Mouse (Mus musculus): ENCODE measurements around the gene Padi3. TPM values are rescaled to one million over a fixed set of nuclear protein-coding genes. Genes with fewer than 3 reads are reported as not detected.

Gene Padi3
- polyA plus RNA-seq (2015; fragmentation: Nextera tagmentation; extraction: Ambion mirVana): not detected in 2 replicates

GRCm38 (mm10) chr4:140810458-140811260, at the start of gene Padi3:
Gene Padi3, minus strand, starts transcription at chr4:140810648.
- H3K4me3 ChIP-seq: no peak within 1 kb of the TSS
- H3K36me3 ChIP-seq: no peaks in the 10 kb centered on the region
- no peak within 1 kb of the TSS for H3K4me2 ChIP-seq
- H3K4me1 ChIP-seq (replicated peaks): peaks cover 10% of the 10 kb centered on the region; the same call in 1 of the 2 replicates
- ATAC-seq (ENCODE audit: low FRiP score, low read depth): no peak
- no peak within 1 kb of the TSS for H3K27ac ChIP-seq (replicated peaks)
- no peaks in the 10 kb centered on the region for H3K9me3 ChIP-seq
- H3K27me3 ChIP-seq: peaks cover 8% of the 10 kb centered on the region; the same call in 1 of the 2 replicates
- 80% methylated on average over 15 of the region's 16 CpGs for WGBS
- H3K9ac ChIP-seq: no peak within 1 kb of the TSS

GRCm38 (mm10) chr4:140859291-140859690, 48.8 kb upstream of the Padi3 start:
- Histone ChIP-seq H3K4me3 (no peak overlapping the region), H3K4me1 (replicated peaks) (no peaks in the 10 kb centered on the region), H3K27me3 (no peaks in the 10 kb centered on the region), H3K4me2 (no peak overlapping the region), H3K27ac (replicated peaks) (no peak overlapping the region), H3K36me3 (no peaks in the 10 kb centered on the region), H3K9me3 (no peaks in the 10 kb centered on the region), H3K9ac (no peak overlapping the region)
- WGBS: 84% methylated on average over 11 of the region's 11 CpGs
- ATAC-seq (ENCODE audit: low FRiP score, low read depth): no peak

- H3K9me3 ChIP-seq: no peaks in the 10 kb centered on the region
- 87% methylated on average over 7 of the region's 7 CpGs for WGBS
- H3K4me3 ChIP-seq: no peak overlapping the region
Observed at GRCm38 (mm10) chr4:140857813-140858212, 47.4 kb upstream of the Padi3 start.

GRCm38 (mm10) chr4:140857041-140857440, 46.6 kb upstream of the Padi3 start:
- Histone ChIP-seq H3K9ac (no peak overlapping the region), H3K27me3 (no peaks in the 10 kb centered on the region), H3K27ac (replicated peaks) (no peak overlapping the region), H3K4me3 (no peak overlapping the region), H3K9me3 (no peaks in the 10 kb centered on the region), H3K4me2 (no peak overlapping the region), H3K36me3 (no peaks in the 10 kb centered on the region), H3K4me1 (replicated peaks) (0 out of 2 replicates have a peak, but pooled peaks cover 3% of the 10 kb centered on the region)
- WGBS: 88% methylated on average over 5 of the region's 5 CpGs
- no peak for ATAC-seq (ENCODE audit: low FRiP score, low read depth)

More at GRCm38 (mm10) chr4:140857813-140858212, 47.4 kb upstream of the Padi3 start:
- H3K9ac ChIP-seq: no peak overlapping the region
- H3K27me3 ChIP-seq: no peaks in the 10 kb centered on the region
- H3K27ac ChIP-seq (replicated peaks): no peak overlapping the region
- ATAC-seq (ENCODE audit: low FRiP score, low read depth): no peak
- H3K4me1 ChIP-seq (replicated peaks): 0 out of 2 replicates have a peak, but pooled peaks cover 3% of the 10 kb centered on the region
- no peaks in the 10 kb centered on the region for H3K36me3 ChIP-seq
- H3K4me2 ChIP-seq: no peak overlapping the region

GRCm38 (mm10) chr4:140855151-140855550, 44.7 kb upstream of the Padi3 start:
- H3K9ac ChIP-seq: no peak overlapping the region
- H3K27ac ChIP-seq (replicated peaks): no peak overlapping the region
- H3K4me3 ChIP-seq: no peak overlapping the region
- WGBS: 92% methylated on average over 10 of the region's 10 CpGs
- no peak for ATAC-seq (ENCODE audit: low FRiP score, low read depth)
- H3K4me2 ChIP-seq: no peak overlapping the region
- no peaks in the 10 kb centered on the region for H3K9me3 ChIP-seq
- no peaks in the 10 kb centered on the region for H3K36me3 ChIP-seq
- H3K4me1 ChIP-seq (replicated peaks): 0 out of 2 replicates have a peak, but pooled peaks cover 3% of the 10 kb centered on the region
- H3K27me3 ChIP-seq: no peaks in the 10 kb centered on the region

GRCm38 (mm10) chr4:140854455-140854864, 44.0 kb upstream of the Padi3 start:
- Histone ChIP-seq H3K4me2 (no peak overlapping the region), H3K27me3 (no peaks in the 10 kb centered on the region), H3K27ac (replicated peaks) (no peak overlapping the region), H3K4me3 (no peak overlapping the region), H3K9ac (no peak overlapping the region), H3K9me3 (no peaks in the 10 kb centered on the region), H3K36me3 (no peaks in the 10 kb centered on the region), H3K4me1 (replicated peaks) (0 out of 2 replicates have a peak, but pooled peaks cover 3% of the 10 kb centered on the region)
- 63% methylated on average over 10 of the region's 10 CpGs for WGBS
- ATAC-seq (ENCODE audit: low FRiP score, low read depth): no peak

- H3K27me3 ChIP-seq: no peaks in the 10 kb centered on the region
- no peaks in the 10 kb centered on the region for H3K36me3 ChIP-seq
- 56% methylated on average over 8 of the region's 8 CpGs for WGBS
- H3K27ac ChIP-seq (replicated peaks): no peak overlapping the region
- H3K4me2 ChIP-seq: no peak overlapping the region
- H3K4me3 ChIP-seq: no peak overlapping the region
- no peak overlapping the region for H3K9ac ChIP-seq
- ATAC-seq (ENCODE audit: low FRiP score, low read depth): no peak
- H3K4me1 ChIP-seq (replicated peaks): 0 out of 2 replicates have a peak, but pooled peaks cover 3% of the 10 kb centered on the region
- no peaks in the 10 kb centered on the region for H3K9me3 ChIP-seq
Observed at GRCm38 (mm10) chr4:140853626-140854025, 43.2 kb upstream of the Padi3 start.

- 49% methylated on average over 11 of the region's 11 CpGs for WGBS
- Histone ChIP-seq H3K27me3 (0 out of 2 replicates have a peak, but pooled peaks cover 2% of the 10 kb centered on the region), H3K36me3 (no peaks in the 10 kb centered on the region), H3K9ac (no peak overlapping the region), H3K4me1 (replicated peaks) (0 out of 2 replicates have a peak, but pooled peaks cover 3% of the 10 kb centered on the region), H3K4me2 (no peak overlapping the region), H3K27ac (replicated peaks) (no peak overlapping the region), H3K9me3 (no peaks in the 10 kb centered on the region), H3K4me3 (no peak overlapping the region)
- no peak for ATAC-seq (ENCODE audit: low FRiP score, low read depth)
Observed at GRCm38 (mm10) chr4:140849310-140849709, 38.9 kb upstream of the Padi3 start.

GRCm38 (mm10) chr4:140845666-140846065, 35.2 kb upstream of the Padi3 start, which contains the start of gene Padi1:
Gene Padi1, minus strand, starts transcription at chr4:140845778.
- no peaks in the 10 kb centered on the region for H3K36me3 ChIP-seq
- 59% methylated on average over 6 of the region's 6 CpGs for WGBS
- no peak within 1 kb of the TSS for H3K4me3 ChIP-seq
- ATAC-seq (ENCODE audit: low FRiP score, low read depth): no peak
- 0 out of 2 replicates have a peak, but pooled peaks cover 2% of the 10 kb centered on the region for H3K27me3 ChIP-seq
- no peak within 1 kb of the TSS for H3K27ac ChIP-seq (replicated peaks)
- no peak within 1 kb of the TSS for H3K9ac ChIP-seq
- no peaks in the 10 kb centered on the region for H3K9me3 ChIP-seq
- H3K4me2 ChIP-seq: no peak within 1 kb of the TSS
- no peaks in the 10 kb centered on the region for H3K4me1 ChIP-seq (replicated peaks)

- Histone ChIP-seq H3K4me3 (no peak overlapping the region), H3K36me3 (no peaks in the 10 kb centered on the region), H3K9me3 (no peaks in the 10 kb centered on the region), H3K4me1 (replicated peaks) (no peaks in the 10 kb centered on the region), H3K27me3 (0 out of 2 replicates have a peak, but pooled peaks cover 2% of the 10 kb centered on the region), H3K9ac (no peak overlapping the region), H3K4me2 (no peak overlapping the region), H3K27ac (replicated peaks) (no peak overlapping the region)
- ATAC-seq (ENCODE audit: low FRiP score, low read depth): no peak
- WGBS: 69% methylated on average over 4 of the region's 4 CpGs
Observed at GRCm38 (mm10) chr4:140844991-140845390, 34.5 kb upstream of the Padi3 start.

- ATAC-seq (ENCODE audit: low FRiP score, low read depth): no peak
- H3K9me3 ChIP-seq: no peaks in the 10 kb centered on the region
- 0 out of 2 replicates have a peak, but pooled peaks cover 2% of the 10 kb centered on the region for H3K27me3 ChIP-seq
- no peaks in the 10 kb centered on the region for H3K4me1 ChIP-seq (replicated peaks)
- no peak overlapping the region for H3K27ac ChIP-seq (replicated peaks)
- no peaks in the 10 kb centered on the region for H3K36me3 ChIP-seq
- WGBS: 50% methylated on average over 15 of the region's 15 CpGs
- H3K4me2 ChIP-seq: no peak overlapping the region
- no peak overlapping the region for H3K4me3 ChIP-seq
- no peak overlapping the region for H3K9ac ChIP-seq
Observed at GRCm38 (mm10) chr4:140843670-140844280, 33.3 kb upstream of the Padi3 start.

- Histone ChIP-seq H3K4me1 (replicated peaks) (no peaks in the 10 kb centered on the region), H3K4me3 (no peak overlapping the region), H3K27me3 (0 out of 2 replicates have a peak, but pooled peaks cover 2% of the 10 kb centered on the region), H3K9ac (no peak overlapping the region), H3K27ac (replicated peaks) (no peak overlapping the region), H3K4me2 (no peak overlapping the region), H3K36me3 (no peaks in the 10 kb centered on the region), H3K9me3 (no peaks in the 10 kb centered on the region)
- no peak for ATAC-seq (ENCODE audit: low FRiP score, low read depth)
- 65% methylated on average over 1 of the region's 1 CpGs for whole genome bisulfite sequencing
Observed at GRCm38 (mm10) chr4:140842909-140843308, 32.5 kb upstream of the Padi3 start.

Measured in hindbrain, embryonic 15.5 days (tissue).